Mouse (Mus musculus): ENCODE results near the gene Lsm11. TPM values are rescaled to one million over a fixed set of nuclear protein-coding genes. Genes with fewer than 3 reads are reported as not detected.

Lsm11 gene
- polyA plus RNA-seq, 1 experiment from 2014 or later, result 7.6 TPM

DNA sequence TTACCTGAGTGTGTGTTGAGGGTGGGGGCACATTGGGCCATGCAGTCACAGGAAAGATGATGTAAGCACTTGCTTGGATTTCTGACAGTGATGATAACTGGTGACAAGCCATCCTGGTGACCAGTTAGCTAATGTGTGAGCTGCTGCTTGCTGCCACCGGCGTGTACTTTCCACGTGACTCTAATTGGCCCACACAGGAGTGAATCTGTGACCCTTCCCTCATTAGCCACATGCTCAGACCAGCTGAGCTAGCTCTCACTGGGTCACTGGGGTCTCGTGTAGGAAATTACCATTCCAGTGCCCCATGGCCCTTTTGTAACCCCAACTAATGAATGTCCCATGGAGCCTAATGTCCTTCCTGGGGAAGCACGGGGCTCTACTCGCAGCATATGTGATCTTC lies 19.3 kb downstream of the Lsm11 start:
- no peaks in the 10 kb centered on the region for H3K9me3 ChIP-seq
- no peak overlapping the region for H3K4me3 ChIP-seq (replicated peaks)
- peaks cover 7% of the 10 kb centered on the region; the same call in 1 of the 2 replicates for H3K4me1 ChIP-seq
- ATAC-seq (ENCODE audit: insufficient read depth, low FRiP score, low read depth), result no peak
- H3K4me2 ChIP-seq, result no peak overlapping the region
- H3K27me3 ChIP-seq (replicated peaks), result no peaks in the 10 kb centered on the region
- H3K27ac ChIP-seq, result no peak overlapping the region
- H3K9ac ChIP-seq, result no peak overlapping the region
- 64% methylated on average over 6 of the region's 6 CpGs for WGBS
- H3K36me3 ChIP-seq, result no peaks in the 10 kb centered on the region

DNA sequence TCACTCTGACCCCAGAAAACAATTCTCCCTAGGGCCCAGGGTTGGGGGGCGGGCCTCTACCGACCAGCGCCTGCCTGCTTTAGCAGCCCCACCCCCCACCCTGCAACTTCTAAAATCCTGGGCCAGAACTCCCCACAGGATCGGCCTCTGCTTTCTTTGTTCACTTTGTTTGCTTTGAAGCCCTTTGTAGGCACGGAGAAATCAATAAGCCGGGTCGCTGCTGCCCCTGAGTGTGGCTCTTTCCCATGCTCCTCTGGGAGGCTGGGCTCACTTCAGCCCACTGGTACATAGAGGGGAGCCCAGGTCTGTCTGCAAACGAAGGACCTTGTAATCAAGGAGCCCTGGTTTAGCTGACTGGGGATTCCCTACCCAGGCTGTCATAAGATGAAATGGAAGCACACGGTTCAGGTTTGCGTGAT lies 23.2 kb downstream of the Lsm11 start:
- no peaks in the 10 kb centered on the region for H3K27me3 ChIP-seq (replicated peaks)
- no peaks in the 10 kb centered on the region for H3K9me3 ChIP-seq
- H3K27ac ChIP-seq, result no peak overlapping the region
- H3K4me2 ChIP-seq, result peak overlapping the region; percentile 33
- peak; percentile 47; the same call in 1 of the 2 replicates for ATAC-seq (ENCODE audit: insufficient read depth, low FRiP score, low read depth)
- peaks cover 7% of the 10 kb centered on the region; the same call in 1 of the 2 replicates for H3K4me1 ChIP-seq
- H3K4me3 ChIP-seq (replicated peaks), result no peak overlapping the region
- H3K36me3 ChIP-seq, result no peaks in the 10 kb centered on the region
- H3K9ac ChIP-seq, result no peak overlapping the region
- 20% methylated on average over 10 of the region's 10 CpGs for WGBS

DNA sequence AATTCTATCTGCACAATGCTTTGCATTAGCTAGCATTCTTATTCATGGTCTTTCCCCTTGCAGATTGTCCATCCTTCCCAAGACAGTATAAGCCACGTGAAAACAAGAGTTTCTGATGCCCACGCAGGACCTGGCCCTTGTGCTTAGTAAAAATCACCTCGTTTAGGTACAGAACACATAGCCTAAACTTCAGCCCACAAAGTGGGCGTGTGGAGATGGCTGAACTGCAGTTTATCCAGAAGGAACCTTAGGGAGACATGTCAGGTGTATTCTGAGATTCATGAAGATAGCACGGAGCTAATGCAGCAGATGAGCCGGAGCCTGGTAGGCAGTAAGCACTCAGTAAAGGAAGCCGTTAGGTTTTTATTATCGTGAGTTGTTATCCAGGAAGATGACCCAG lies 23.7 kb downstream of the Lsm11 start:
- Histone ChIP-seq H3K4me2 (peak overlapping the region; percentile 33; the same call in 1 of the 2 replicates), H3K27me3 (replicated peaks) (no peaks in the 10 kb centered on the region), H3K9me3 (no peaks in the 10 kb centered on the region), H3K36me3 (no peaks in the 10 kb centered on the region), H3K4me1 (peaks cover 7% of the 10 kb centered on the region; the same call in 1 of the 2 replicates), H3K4me3 (replicated peaks) (no peak overlapping the region), H3K27ac (no peak overlapping the region), H3K9ac (no peak overlapping the region)
- no peak for ATAC-seq (ENCODE audit: insufficient read depth, low FRiP score, low read depth)
- WGBS, result 50% methylated on average over 8 of the region's 8 CpGs

DNA sequence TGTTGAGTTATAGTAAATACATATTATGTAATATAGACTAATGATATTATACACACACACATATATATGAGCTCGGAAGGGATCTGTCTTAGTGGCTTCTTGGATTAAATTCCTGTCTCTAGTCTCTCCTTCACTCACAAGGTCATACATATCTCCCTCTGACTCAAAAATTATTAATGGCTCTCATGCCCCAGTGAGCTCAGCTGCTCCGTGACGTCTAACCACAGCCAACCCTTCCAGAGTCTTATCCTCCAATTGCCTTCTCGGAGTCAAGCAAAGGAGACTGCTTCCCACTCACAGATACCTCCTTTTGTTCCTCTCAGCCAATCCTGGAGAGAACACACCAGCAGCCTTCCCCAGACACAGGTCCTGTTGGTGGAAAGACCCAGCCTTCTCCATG lies 25.9 kb downstream of the Lsm11 start:
- H3K9me3 ChIP-seq, result no peaks in the 10 kb centered on the region
- no peaks in the 10 kb centered on the region for H3K27me3 ChIP-seq (replicated peaks)
- no peak overlapping the region for H3K4me2 ChIP-seq
- H3K27ac ChIP-seq, result no peak overlapping the region
- no peak overlapping the region for H3K9ac ChIP-seq
- no peak overlapping the region for H3K4me3 ChIP-seq (replicated peaks)
- H3K36me3 ChIP-seq, result no peaks in the 10 kb centered on the region
- peaks cover 7% of the 10 kb centered on the region; the same call in 1 of the 2 replicates for H3K4me1 ChIP-seq
- 76% methylated on average over 4 of the region's 4 CpGs for WGBS
- no peak for ATAC-seq (ENCODE audit: insufficient read depth, low FRiP score, low read depth)

DNA sequence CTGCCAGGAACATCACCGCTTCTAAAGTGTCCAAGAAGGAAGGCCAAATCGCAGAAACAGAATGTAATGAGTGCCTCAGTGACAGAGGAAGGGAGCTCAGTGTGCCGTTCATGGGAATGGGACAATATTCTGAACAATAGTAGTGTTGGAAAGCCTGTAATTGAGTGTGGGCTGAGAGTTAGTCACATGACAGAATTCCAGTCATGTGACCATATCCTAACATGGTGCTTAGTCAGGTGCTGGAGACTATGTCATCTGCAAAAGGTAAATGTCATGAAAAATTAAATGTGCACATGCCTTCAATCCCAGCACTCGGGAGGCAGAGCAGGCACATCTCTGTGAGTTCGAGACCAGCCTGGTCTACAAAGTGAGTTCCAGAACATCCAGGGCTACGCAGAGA lies 26.7 kb downstream of the Lsm11 start:
- 92% methylated on average over 6 of the region's 6 CpGs for WGBS
- Histone ChIP-seq H3K9ac (no peak overlapping the region), H3K4me1 (peaks cover 7% of the 10 kb centered on the region; the same call in 1 of the 2 replicates), H3K27me3 (replicated peaks) (no peaks in the 10 kb centered on the region), H3K27ac (no peak overlapping the region), H3K4me2 (no peak overlapping the region), H3K4me3 (replicated peaks) (no peak overlapping the region), H3K9me3 (no peaks in the 10 kb centered on the region), H3K36me3 (no peaks in the 10 kb centered on the region)
- no peak for ATAC-seq (ENCODE audit: insufficient read depth, low FRiP score, low read depth)

DNA sequence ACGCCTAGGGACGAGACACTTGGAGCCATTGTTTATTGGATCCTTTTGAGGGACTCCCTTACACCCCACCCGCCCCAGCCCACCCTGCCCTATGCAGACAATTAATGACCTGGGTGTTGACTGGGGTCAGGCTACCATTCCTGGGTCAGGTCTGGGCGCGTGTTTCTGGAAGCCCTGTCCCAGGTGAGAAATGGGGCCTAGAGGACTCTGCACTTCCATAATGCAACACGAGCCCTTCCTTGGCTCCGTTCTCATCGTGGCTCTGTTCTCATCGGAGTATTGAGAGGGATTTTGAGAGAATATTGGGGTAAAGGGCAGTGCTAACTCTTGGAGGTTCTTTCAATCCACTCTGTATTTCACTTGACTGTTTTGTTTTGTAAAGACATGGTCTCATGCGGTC lies 28.5 kb downstream of the Lsm11 start:
- Histone ChIP-seq H3K4me3 (replicated peaks) (no peak overlapping the region), H3K4me2 (no peak overlapping the region), H3K27ac (no peak overlapping the region), H3K9me3 (no peaks in the 10 kb centered on the region), H3K4me1 (0 out of 2 replicates have a peak, but pooled peaks cover 2% of the 10 kb centered on the region), H3K27me3 (replicated peaks) (no peaks in the 10 kb centered on the region), H3K9ac (no peak overlapping the region), H3K36me3 (0 out of 2 replicates have a peak, but pooled peaks cover 8% of the 10 kb centered on the region)
- ATAC-seq (ENCODE audit: insufficient read depth, low FRiP score, low read depth), result no peak
- WGBS, result 76% methylated on average over 10 of the region's 10 CpGs

DNA sequence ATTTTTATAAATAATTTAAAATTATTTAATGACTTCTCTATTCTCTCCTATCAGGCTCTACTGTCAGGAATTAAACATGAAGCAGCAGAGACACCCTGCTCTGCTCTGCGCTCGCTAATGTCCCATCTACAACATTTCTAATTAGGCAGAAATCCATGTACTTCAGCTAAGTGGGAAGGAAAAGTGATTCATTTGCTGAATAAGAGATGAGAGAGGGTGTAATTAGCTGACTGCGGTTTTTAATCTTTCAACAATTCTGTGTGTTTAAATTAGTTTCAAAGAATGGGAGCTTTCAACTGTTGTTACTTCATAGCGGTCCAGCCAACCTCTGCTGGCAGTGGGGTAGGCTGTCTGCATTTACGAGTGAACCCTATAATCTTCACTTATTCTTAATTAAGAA lies 34.0 kb downstream of the Lsm11 start:
- H3K4me2 ChIP-seq, result no peak overlapping the region
- ATAC-seq (ENCODE audit: insufficient read depth, low FRiP score, low read depth), result no peak
- H3K27ac ChIP-seq, result no peak overlapping the region
- no peaks in the 10 kb centered on the region for H3K4me1 ChIP-seq
- no peaks in the 10 kb centered on the region for H3K9me3 ChIP-seq
- no peaks in the 10 kb centered on the region for H3K27me3 ChIP-seq (replicated peaks)
- WGBS, result 93% methylated on average over 5 of the region's 5 CpGs
- peaks cover 44% of the 10 kb centered on the region for H3K36me3 ChIP-seq
- H3K4me3 ChIP-seq (replicated peaks), result no peak overlapping the region
- no peak overlapping the region for H3K9ac ChIP-seq

DNA sequence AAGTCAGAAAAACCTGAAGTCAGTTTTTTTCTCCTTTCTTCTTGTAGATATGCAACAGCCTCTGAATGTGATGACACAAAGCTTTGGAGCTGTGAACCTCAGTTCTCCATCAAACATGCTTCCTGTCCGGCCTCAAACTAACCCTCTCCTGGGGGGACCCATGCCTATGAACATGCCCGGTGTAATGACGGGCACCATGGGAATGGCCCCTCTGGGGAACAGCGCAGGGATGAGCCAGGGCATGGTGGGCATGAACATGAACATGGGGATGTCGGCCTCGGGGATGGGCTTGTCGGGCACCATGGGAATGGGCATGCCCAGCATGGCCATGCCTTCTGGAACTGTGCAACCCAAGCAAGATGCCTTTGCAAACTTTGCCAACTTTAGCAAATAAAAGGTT lies 35.8 kb downstream of the Lsm11 start:
- Histone ChIP-seq H3K27ac (no peak overlapping the region), H3K4me1 (no peaks in the 10 kb centered on the region), H3K4me3 (replicated peaks) (no peak overlapping the region), H3K9ac (no peak overlapping the region), H3K9me3 (no peaks in the 10 kb centered on the region), H3K27me3 (replicated peaks) (no peaks in the 10 kb centered on the region), H3K4me2 (no peak overlapping the region), H3K36me3 (peaks cover 45% of the 10 kb centered on the region)
- ATAC-seq (ENCODE audit: insufficient read depth, low FRiP score, low read depth), result no peak
- WGBS, result 96% methylated on average over 7 of the region's 7 CpGs

DNA sequence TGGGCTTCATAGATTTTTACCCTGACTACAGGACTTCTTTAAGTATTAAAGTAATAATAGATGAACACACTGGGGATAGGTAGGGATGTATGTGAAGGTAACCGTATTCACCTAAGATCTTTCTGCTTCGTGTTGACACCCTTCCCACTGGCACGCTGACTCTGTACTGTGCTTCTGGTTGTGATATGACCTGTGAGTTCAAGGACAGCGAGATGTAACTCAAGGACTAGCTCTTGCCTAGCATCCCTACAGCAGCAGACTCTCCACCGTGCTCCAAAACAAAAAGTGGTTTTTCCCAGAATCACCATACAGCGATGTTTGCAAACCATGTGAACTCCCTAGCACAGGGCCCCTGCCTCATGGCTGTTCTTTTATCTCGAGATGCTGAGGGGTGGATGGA lies 36.7 kb downstream of the Lsm11 start:
- no peaks in the 10 kb centered on the region for H3K27me3 ChIP-seq (replicated peaks)
- no peaks in the 10 kb centered on the region for H3K4me1 ChIP-seq
- H3K36me3 ChIP-seq, result peaks cover 53% of the 10 kb centered on the region
- H3K9ac ChIP-seq, result no peak overlapping the region
- ATAC-seq (ENCODE audit: insufficient read depth, low FRiP score, low read depth), result no peak
- H3K9me3 ChIP-seq, result no peaks in the 10 kb centered on the region
- 90% methylated on average over 7 of the region's 7 CpGs for WGBS
- H3K4me2 ChIP-seq, result no peak overlapping the region
- H3K27ac ChIP-seq, result no peak overlapping the region
- H3K4me3 ChIP-seq (replicated peaks), result no peak overlapping the region

DNA sequence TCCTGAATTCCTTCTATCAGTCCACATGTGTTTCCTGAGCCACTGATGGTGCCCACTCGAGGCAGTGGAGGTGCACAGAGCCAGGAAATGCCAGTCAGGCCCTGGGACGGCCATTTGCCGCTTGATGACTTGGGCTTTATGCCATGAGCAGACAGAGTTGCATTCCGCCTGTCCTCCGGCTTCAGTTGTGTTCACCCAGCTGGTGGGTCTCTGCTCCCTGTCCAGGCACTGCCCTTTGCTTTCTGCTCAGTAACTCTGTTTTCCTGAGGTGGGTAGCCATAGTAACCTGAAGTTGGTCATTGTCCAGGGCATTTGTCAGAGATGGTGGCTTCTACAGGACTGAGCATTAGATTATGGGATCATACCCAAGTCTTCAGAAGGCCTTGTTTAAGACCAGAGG lies 37.4 kb downstream of the Lsm11 start:
- Histone ChIP-seq H3K4me1 (no peaks in the 10 kb centered on the region), H3K27ac (no peak overlapping the region), H3K9ac (no peak overlapping the region), H3K4me2 (no peak overlapping the region), H3K36me3 (peaks cover 56% of the 10 kb centered on the region), H3K27me3 (replicated peaks) (no peaks in the 10 kb centered on the region), H3K4me3 (replicated peaks) (no peak overlapping the region), H3K9me3 (no peaks in the 10 kb centered on the region)
- no peak for ATAC-seq (ENCODE audit: insufficient read depth, low FRiP score, low read depth)
- WGBS, result 80% methylated on average over 5 of the region's 5 CpGs

DNA sequence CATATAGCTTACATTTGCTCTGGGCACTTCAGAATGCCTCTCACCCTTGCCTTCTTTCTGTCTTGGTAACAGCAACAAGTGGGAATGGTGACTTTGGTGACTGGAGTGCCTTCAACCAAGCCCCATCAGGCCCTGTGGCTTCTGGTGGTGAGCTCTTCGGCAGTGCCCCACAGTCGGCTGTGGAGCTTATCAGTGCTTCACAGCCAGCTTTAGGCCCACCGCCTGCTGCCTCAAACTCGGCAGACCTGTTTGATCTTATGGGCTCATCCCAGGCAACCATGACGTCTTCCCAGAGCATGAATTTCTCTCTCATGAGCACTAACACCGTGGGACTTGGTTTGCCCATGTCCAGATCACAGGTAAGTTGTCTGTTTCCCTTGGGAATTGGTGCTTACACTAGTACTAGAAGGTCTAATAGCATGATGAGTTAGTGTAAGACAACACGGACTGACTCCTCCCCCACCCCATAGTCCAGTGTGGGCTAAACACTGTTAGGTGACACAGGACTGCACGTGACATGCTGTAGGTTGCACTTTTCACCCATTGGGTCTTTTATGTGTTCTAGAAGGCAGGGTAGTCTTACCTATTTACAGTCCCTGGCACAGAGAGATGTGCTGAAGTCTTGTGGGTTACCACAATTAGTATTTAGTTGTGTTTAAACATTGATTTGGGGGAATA lies 38.5 kb downstream of the Lsm11 start:
- Histone ChIP-seq H3K9me3 (no peaks in the 10 kb centered on the region), H3K4me3 (replicated peaks) (no peak overlapping the region), H3K4me1 (no peaks in the 10 kb centered on the region), H3K4me2 (no peak overlapping the region), H3K9ac (no peak overlapping the region), H3K27me3 (replicated peaks) (no peaks in the 10 kb centered on the region), H3K36me3 (peaks cover 47% of the 10 kb centered on the region), H3K27ac (no peak overlapping the region)
- ATAC-seq (ENCODE audit: insufficient read depth, low FRiP score, low read depth), result peak; percentile 56; the same call in 1 of the 2 replicates
- 85% methylated on average over 8 of the region's 8 CpGs for WGBS

DNA sequence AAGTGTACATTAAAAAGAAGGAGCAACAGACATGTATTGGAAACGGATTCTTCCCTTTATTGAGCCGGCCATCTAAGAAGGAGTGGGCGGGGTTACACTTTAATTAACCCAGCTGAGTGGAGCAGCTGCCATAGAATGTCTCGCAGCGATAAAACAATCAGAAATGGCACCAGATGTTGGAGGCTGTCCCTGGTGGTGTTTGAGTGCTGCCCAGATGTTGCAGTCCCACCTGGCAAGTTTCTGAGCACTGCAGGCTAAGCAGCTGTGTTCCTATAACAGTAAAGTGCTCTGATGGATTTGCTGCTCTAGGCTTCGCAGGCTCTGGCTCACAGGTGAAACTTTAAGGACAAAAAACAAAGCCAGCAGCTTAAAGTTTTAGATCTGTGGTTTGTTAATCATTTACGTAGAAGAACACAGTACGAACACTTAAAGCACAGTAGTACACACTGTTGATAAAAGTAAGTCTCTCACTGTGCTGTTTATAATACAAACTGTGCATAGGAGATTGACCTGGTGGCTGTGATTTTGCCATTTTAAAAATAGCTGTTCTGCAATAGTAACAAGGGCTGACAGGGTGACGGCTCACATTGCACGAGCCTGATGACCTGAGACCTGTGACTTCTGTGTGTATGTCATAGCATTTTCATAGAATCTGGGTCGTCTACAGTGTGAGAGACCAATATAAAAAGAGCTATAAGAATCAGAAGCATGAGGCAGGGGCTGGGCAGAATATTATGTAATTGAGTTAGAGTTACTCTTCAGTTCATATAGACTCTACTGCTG lies 44.3 kb downstream of the Lsm11 start:
- no peak overlapping the region for H3K4me2 ChIP-seq
- peaks cover 10% of the 10 kb centered on the region for H3K36me3 ChIP-seq
- H3K27me3 ChIP-seq (replicated peaks), result no peaks in the 10 kb centered on the region
- H3K27ac ChIP-seq, result no peak overlapping the region
- WGBS, result 65% methylated on average over 11 of the region's 11 CpGs
- H3K4me3 ChIP-seq (replicated peaks), result no peak overlapping the region
- no peaks in the 10 kb centered on the region for H3K4me1 ChIP-seq
- ATAC-seq (ENCODE audit: insufficient read depth, low FRiP score, low read depth), result no peak
- H3K9ac ChIP-seq, result no peak overlapping the region
- no peaks in the 10 kb centered on the region for H3K9me3 ChIP-seq
